Mouse (Mus musculus): ENCODE results near the gene Ftsj1. TPM values are rescaled to one million over a fixed set of nuclear protein-coding genes. Genes with fewer than 3 reads are reported as not detected.

Ftsj1 gene
- polyA plus RNA-seq, 1 experiment: 34.2 TPM

DNA sequence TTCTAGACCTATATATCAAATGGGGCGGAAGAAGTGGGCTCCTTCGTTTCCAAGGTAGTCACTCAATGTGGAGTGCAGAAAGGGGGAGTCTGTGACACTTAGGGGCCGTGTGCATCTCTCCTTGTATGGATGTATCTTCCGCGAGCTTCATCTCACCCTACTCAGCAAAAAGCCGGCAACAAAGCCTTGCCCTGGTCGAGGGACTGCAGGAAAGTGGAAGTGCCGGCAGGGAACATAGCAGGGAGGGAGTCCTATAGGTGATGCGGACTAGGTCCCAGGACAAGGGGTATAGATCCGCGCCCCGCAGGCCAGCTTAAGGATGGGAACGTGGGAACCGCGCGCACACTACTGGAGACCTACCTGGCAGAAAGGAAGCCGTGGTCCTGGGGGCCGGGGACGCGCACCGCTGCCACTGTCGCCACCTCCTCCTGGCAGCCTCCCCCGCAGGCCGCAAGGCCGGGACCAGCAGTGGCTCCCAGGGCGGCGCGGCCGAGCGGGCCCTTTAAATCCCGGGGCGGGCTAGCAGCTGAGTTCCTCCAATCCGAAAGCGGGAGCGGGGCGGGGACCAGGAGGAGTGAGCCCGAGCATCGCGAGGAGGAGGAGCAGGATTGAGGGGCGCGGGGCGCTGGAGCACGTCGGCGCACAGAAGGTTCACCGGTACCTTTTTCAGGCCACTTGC, 46.1 kb downstream of the Ftsj1 start, which contains the start of gene Porcn:
TSS of gene Porcn (minus strand) at position 511 of the 679 bp plus-strand sequence.
- TF ChIP-seq POLR2A (IDR thresholded peaks at IDR 0.05; ENCODE audit: extremely low read depth, insufficient read depth, low read length): peak; percentile 46; the same call in 1 of the 2 replicates
- TF ChIP-seq CTCF (IDR thresholded peaks at IDR 0.05; ENCODE audit: extremely low read depth, insufficient read depth, low read length): no peak
- Histone ChIP-seq H3K27ac (ENCODE audit: insufficient read depth, low read length) (peak within 1 kb of the TSS; percentile 91), H3K4me3 (ENCODE audit: insufficient read depth, low read length) (peak within 1 kb of the TSS; percentile 75), H3K4me1 (ENCODE audit: control insufficient read depth, insufficient read depth, low read length) (no peaks in the 10 kb centered on the region; the same call in none of the 2 replicates)

DNA sequence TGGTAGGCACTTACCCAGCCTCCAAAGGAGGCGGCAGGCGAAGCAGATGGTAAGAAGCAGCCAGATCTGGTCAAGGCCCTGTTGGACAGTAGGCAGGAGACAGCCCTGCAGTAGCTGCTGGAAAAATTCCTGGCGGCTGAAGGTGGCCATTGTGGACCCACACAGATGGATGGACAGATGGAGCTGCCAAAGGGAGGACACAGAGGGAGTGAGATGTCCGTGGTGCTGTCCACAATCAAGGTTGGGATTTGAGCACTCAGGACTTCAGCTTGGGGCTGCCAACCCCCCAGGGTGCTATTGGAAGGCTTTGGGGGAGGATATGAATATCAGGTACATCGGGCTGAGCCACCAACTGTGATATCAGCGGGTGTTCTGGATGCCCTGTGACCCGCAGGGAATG, 46.7 kb downstream of the Ftsj1 start:
- Histone ChIP-seq H3K4me1 (ENCODE audit: control insufficient read depth, insufficient read depth, low read length) (no peaks in the 10 kb centered on the region; the same call in none of the 2 replicates), H3K4me3 (ENCODE audit: insufficient read depth, low read length) (peak overlapping the region; percentile 75), H3K27ac (ENCODE audit: insufficient read depth, low read length) (peak overlapping the region; percentile 39; the same call in 1 of the 2 replicates)
- TF ChIP-seq CTCF (IDR thresholded peaks at IDR 0.05; ENCODE audit: extremely low read depth, insufficient read depth, low read length) (no peak), POLR2A (IDR thresholded peaks at IDR 0.05; ENCODE audit: extremely low read depth, insufficient read depth, low read length) (no peak)

DNA sequence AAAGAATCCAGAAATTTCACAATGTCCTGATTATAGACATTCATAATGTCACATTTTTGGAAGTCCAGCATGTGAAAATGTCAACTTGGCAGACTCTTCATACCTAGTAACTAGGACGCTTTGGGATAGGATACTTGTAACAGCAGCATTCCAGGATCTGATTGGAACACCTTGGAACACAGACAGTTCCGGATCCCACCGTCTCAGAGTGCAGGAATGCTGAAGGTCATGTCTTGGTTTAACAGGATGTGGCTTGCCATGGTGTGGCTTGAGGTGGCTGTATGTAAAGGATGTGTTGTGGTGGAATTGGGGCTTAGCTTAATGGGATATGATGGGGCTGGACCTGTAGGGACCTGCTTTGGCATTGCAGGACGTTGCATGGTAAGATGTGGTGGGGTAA, 47.1 kb downstream of the Ftsj1 start:
- Histone ChIP-seq H3K4me1 (ENCODE audit: control insufficient read depth, insufficient read depth, low read length) (no peaks in the 10 kb centered on the region; the same call in none of the 2 replicates), H3K27ac (ENCODE audit: insufficient read depth, low read length) (no peak overlapping the region), H3K4me3 (ENCODE audit: insufficient read depth, low read length) (peak overlapping the region; percentile 75)
- TF ChIP-seq POLR2A (IDR thresholded peaks at IDR 0.05; ENCODE audit: extremely low read depth, insufficient read depth, low read length) (no peak), CTCF (IDR thresholded peaks at IDR 0.05; ENCODE audit: extremely low read depth, insufficient read depth, low read length) (no peak)

DNA sequence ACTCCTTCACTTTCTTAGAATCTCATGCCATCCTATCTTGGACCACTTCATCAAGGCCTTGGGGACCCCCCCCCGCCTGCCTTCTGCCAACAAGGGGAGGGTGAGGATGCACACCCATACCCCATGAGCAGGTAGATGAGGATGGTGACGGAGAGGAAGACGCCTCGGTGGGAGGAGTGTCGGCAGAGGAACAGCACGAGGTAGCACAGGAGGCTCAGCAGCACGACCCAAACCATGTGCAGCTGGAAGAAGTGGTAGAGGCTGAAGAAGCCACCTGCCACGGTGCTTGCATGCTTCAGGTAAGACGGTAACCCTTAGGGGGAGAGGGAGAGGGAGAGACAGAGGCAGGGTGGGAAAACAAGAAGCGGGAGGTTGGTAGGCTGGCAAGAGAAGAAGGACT, 48.1 kb downstream of the Ftsj1 start:
- TF ChIP-seq CTCF (IDR thresholded peaks at IDR 0.05; ENCODE audit: extremely low read depth, insufficient read depth, low read length) (no peak), POLR2A (IDR thresholded peaks at IDR 0.05; ENCODE audit: extremely low read depth, insufficient read depth, low read length) (no peak)
- Histone ChIP-seq H3K4me3 (ENCODE audit: insufficient read depth, low read length) (no peak overlapping the region), H3K27ac (ENCODE audit: insufficient read depth, low read length) (no peak overlapping the region), H3K4me1 (ENCODE audit: control insufficient read depth, insufficient read depth, low read length) (no peaks in the 10 kb centered on the region; the same call in none of the 2 replicates)

DNA sequence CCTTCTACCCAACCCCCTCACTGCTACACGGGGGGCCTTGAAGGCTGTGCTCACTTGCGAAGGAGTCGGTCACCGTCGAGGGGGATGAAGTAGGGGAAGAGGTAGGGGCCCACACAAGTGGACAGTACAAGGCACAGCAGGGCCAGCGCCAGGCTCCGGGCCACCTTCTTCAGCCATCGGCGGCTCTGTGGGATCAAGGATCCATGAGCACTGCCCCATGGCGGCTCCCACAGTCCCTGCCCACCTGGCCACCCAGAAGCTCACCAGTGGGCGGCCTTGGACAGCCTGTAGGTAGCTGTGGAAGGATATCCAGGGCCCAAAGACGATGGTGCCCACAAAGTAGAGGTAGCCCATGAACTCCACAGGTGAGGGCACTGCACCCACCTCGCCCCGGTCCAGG, 49.1 kb downstream of the Ftsj1 start:
- Histone ChIP-seq H3K4me1 (ENCODE audit: control insufficient read depth, insufficient read depth, low read length) (no peaks in the 10 kb centered on the region; the same call in none of the 2 replicates), H3K27ac (ENCODE audit: insufficient read depth, low read length) (no peak overlapping the region), H3K4me3 (ENCODE audit: insufficient read depth, low read length) (no peak overlapping the region)
- no peak for TF ChIP-seq CTCF (IDR thresholded peaks at IDR 0.05; ENCODE audit: extremely low read depth, insufficient read depth, low read length)
- no peak for TF ChIP-seq POLR2A (IDR thresholded peaks at IDR 0.05; ENCODE audit: extremely low read depth, insufficient read depth, low read length)

DNA sequence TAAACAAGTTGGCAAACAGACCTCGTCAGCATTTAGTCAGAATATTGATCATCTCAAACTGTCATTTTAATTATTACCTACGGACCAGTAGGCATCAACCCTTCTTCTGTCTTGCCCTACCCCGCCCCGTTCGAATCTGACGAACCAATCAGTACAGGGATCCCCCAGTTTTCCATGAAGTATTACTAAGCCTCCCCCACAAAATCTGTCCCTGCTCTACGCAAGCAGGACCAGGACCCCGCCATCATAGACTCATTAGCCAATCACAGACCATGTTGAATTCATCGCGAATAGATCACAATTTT, 58.8 kb downstream of the Ftsj1 start, which contains the start of gene Ebp:
TSS of gene Ebp (minus strand) at position 94 of the 305 bp plus-strand sequence.
- Histone ChIP-seq H3K4me3 (ENCODE audit: insufficient read depth, low read length) (peak within 1 kb of the TSS; percentile 59), H3K4me1 (ENCODE audit: control insufficient read depth, insufficient read depth, low read length) (no peaks in the 10 kb centered on the region), H3K27ac (ENCODE audit: insufficient read depth, low read length) (peak within 1 kb of the TSS; percentile 63)
- TF ChIP-seq POLR2A (IDR thresholded peaks at IDR 0.05; ENCODE audit: extremely low read depth, insufficient read depth, low read length) (no peak), CTCF (IDR thresholded peaks at IDR 0.05; ENCODE audit: extremely low read depth, insufficient read depth, low read length) (no peak)

DNA sequence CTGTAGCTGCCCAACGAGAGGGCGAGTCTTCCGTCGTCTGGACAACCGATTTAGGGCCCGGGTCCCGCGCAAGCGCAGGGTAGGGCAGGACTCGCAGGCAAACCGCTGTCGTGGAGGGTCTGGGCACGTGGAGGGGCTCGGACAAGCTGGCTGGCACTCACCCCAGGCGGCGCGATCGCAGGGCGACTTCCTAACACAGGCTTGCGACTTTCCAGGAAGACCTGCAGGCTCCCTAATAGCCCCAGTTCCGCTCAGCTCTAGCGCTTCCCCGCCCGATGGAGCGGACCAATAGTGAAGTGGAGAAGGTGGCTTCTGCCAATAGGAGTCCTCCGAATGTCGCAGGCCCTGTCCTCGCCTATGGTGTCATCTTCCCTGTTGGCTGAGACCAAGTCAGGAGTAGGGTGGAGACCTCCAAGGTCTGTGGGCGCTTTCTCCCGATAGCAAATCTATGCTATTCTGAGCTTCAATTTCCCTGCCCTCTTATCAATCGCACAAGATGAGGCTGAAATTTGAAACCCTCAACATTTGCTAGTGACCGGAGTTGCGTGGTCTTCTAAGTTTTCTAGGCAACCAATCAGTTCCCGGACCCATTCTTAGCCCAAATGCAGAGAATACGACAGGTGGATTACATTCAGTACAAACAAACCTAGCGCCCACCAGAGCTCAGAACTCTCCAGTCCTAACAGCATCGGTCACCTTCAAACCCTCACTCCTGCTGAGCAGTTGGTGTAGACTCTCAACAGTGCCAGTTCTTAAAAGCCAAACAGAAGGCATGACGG, 59.4 kb downstream of the Ftsj1 start:
- H3K27ac ChIP-seq (ENCODE audit: insufficient read depth, low read length): peak overlapping the region; percentile 63
- H3K4me3 ChIP-seq (ENCODE audit: insufficient read depth, low read length): peak overlapping the region; percentile 59
- TF ChIP-seq CTCF (IDR thresholded peaks at IDR 0.05; ENCODE audit: extremely low read depth, insufficient read depth, low read length) (no peak), POLR2A (IDR thresholded peaks at IDR 0.05; ENCODE audit: extremely low read depth, insufficient read depth, low read length) (peak; percentile 67)
- no peaks in the 10 kb centered on the region for H3K4me1 ChIP-seq (ENCODE audit: control insufficient read depth, insufficient read depth, low read length)

DNA sequence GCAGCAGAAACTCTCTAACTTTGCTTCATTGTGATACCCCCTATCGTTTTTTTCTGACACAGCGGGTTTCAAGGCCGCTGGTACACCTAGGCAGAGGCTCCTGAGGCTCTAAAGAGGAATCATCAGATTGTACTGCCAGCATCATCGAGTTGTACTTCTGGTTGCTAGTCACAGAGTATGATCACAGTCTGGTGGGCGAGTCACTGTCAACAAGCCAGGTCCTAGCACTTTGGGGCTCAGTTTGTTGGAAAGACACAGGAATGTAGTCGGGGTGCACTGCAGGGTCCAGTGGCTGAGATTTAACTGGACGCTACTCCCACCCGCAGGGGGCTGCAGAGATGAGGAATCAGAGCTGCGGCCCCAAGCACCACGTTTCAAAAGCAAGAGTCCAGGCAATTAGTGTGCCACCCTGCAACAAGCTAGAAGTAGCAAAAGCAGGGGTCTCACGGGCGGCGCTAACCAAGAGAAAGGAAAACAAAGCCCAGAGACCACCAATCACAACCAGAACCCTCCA, 60.0 kb downstream of the Ftsj1 start:
- TF ChIP-seq CTCF (IDR thresholded peaks at IDR 0.05; ENCODE audit: extremely low read depth, insufficient read depth, low read length): no peak
- TF ChIP-seq POLR2A (IDR thresholded peaks at IDR 0.05; ENCODE audit: extremely low read depth, insufficient read depth, low read length): no peak

More for the DNA sequence above, 60.0 kb downstream of the Ftsj1 start:
- Histone ChIP-seq H3K4me1 (ENCODE audit: control insufficient read depth, insufficient read depth, low read length) (no peaks in the 10 kb centered on the region), H3K27ac (ENCODE audit: insufficient read depth, low read length) (peak overlapping the region; percentile 6; the same call in 1 of the 2 replicates), H3K4me3 (ENCODE audit: insufficient read depth, low read length) (peak overlapping the region; percentile 59)

Other genes with a start within 250 kb of the Ftsj1 start
- gene Glod5, start 233.9 kb downstream of the Ftsj1 start, polyA plus RNA-seq (2012; rRNA removed): 0.65 and 1.1 TPM in 2 replicates
- gene Suv39h1, start 177.6 kb downstream of the Ftsj1 start, polyA plus RNA-seq (2012; rRNA removed): 25.5 and 26.1 TPM in 2 replicates
- 1.7 and 1.9 TPM in 2 replicates for gene Was, start 161.9 kb downstream of the Ftsj1 start, polyA plus RNA-seq (2012; rRNA removed)
- 203 and 219 TPM in 2 replicates for gene Wdr13, start 119.5 kb downstream of the Ftsj1 start, polyA plus RNA-seq (2012; rRNA removed)
- gene Rbm3, start 106.5 kb downstream of the Ftsj1 start, polyA plus RNA-seq (2012; rRNA removed): 193 and 207 TPM in 2 replicates
- gene Tbc1d25, start 76.2 kb downstream of the Ftsj1 start, polyA plus RNA-seq (2012; rRNA removed): 19.8 and 19.9 TPM in 2 replicates
- gene Ebp, start 58.9 kb downstream of the Ftsj1 start, polyA plus RNA-seq (2012; rRNA removed): 26.0 and 30.8 TPM in 2 replicates
- 129 and 134 TPM in 2 replicates for gene Porcn, start 45.9 kb downstream of the Ftsj1 start, polyA plus RNA-seq (2012; rRNA removed)
- 9.8 and 11.1 TPM in 2 replicates for gene Slc38a5, start 18.7 kb upstream of the Ftsj1 start, polyA plus RNA-seq (2012; rRNA removed)
- not detected in 2 replicates for gene Ssxb10, start 75.0 kb upstream of the Ftsj1 start, polyA plus RNA-seq (2012; rRNA removed)
- gene Ssxb9, start 114.6 kb upstream of the Ftsj1 start, polyA plus RNA-seq (2012; rRNA removed): not detected in 2 replicates
- not detected in 2 replicates for gene Ssxb1, start 160.9 kb upstream of the Ftsj1 start, polyA plus RNA-seq (2012; rRNA removed)
- not detected in 2 replicates for gene Ssxb2, start 209.3 kb upstream of the Ftsj1 start, polyA plus RNA-seq (2012; rRNA removed)

All from cortical plate, adult 2 months (tissue).